Mouse (Mus musculus): ENCODE results near the gene Slc35e3. TPM values are rescaled to one million over a fixed set of nuclear protein-coding genes. Genes with fewer than 3 reads are reported as not detected.

Slc35e3 gene
- 5.2 and 5.3 TPM in 2 replicates for polyA plus RNA-seq (2016; fragmentation: Nextera tagmentation; extraction: Ambion mirVana)

DNA sequence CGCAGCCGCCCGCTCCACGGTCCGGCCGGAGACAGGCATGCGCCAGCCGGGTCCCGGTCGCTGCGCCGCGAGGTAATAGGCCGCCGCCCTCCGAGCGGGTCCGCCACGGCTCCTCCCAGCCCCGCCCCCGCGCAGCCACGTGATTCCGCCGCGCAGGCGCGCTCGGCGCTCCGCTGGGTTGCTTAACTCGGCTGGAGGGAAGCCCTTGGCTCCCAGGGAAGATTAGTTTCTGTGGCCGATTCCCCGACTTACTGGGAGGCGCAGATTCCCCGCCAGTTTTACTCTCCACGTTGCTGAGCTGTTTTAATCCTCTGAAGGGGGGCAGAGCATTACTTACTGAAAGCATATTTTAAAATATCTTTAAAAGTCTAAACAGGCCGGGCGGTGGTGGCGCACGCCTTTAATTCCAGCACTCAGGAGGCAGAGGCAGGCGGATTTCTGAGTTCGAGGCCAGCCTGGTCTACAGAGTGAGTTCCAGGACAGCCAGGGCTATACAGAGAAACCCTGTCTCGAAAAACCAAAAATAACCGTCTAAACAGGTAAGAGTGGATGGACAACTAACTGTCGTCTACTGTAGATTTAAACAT is at the start of gene Slc35e3:
TSS of gene Slc35e3 (minus strand) at position 69 of the 587 bp plus-strand sequence.
- H3K4me1 ChIP-seq, result peaks cover 25% of the 10 kb centered on the region
- WGBS (ENCODE audit: insufficient replicate concordance), result 14% methylated on average over 46 of the region's 46 CpGs
- peak within 1 kb of the TSS; percentile 79 for H3K4me2 ChIP-seq
- H3K36me3 ChIP-seq, result peaks cover 36% of the 10 kb centered on the region
- peak within 1 kb of the TSS; percentile 43 for H3K27ac ChIP-seq
- peak within 1 kb of the TSS; percentile 59 for H3K9ac ChIP-seq
- peak; percentile 98 for ATAC-seq
- H3K9me3 ChIP-seq (replicated peaks), result 0 out of 2 replicates have a peak, but pooled peaks cover 4% of the 10 kb centered on the region
- H3K4me3 ChIP-seq, result peak within 1 kb of the TSS; percentile 57
- H3K27me3 ChIP-seq (replicated peaks), result no peaks in the 10 kb centered on the region

DNA sequence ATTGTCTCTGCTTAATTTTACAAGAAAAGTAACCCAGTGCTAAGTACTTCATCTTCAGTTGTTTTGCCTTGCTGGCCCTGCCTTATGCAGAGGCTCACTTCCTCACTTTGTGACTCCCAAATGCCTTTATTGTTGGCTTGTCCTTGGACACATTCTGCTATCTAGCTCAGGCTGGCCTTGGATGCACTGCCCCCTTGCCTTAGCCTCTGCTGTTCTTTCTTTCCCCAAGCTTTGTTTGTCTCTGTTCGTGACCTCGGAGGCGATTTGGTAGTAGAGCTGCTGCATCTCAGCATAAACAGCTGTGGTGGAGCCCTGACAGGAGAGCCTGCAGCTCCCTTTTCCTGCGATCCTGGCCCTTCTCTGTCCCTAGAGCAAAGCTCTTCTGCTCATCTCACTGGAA is 49.0 kb upstream of the Slc35e3 start:
- peaks cover 5% of the 10 kb centered on the region for H3K36me3 ChIP-seq
- no peak overlapping the region for H3K27ac ChIP-seq
- no peak overlapping the region for H3K4me3 ChIP-seq
- ATAC-seq, result no peak
- no peak overlapping the region for H3K4me2 ChIP-seq
- peaks cover 30% of the 10 kb centered on the region for H3K4me1 ChIP-seq
- peaks cover 3% of the 10 kb centered on the region; the same call in 1 of the 2 replicates for H3K9me3 ChIP-seq (replicated peaks)
- 73% methylated on average over 4 of the region's 4 CpGs for WGBS (ENCODE audit: insufficient replicate concordance)
- H3K9ac ChIP-seq, result no peak overlapping the region
- H3K27me3 ChIP-seq (replicated peaks), result no peaks in the 10 kb centered on the region

- Histone ChIP-seq H3K9me3 (replicated peaks) (peaks cover 3% of the 10 kb centered on the region; the same call in 1 of the 2 replicates), H3K36me3 (peaks cover 19% of the 10 kb centered on the region), H3K4me1 (peaks cover 30% of the 10 kb centered on the region), H3K27me3 (replicated peaks) (no peaks in the 10 kb centered on the region), H3K9ac (peak overlapping the region; percentile 56), H3K27ac (peak overlapping the region; percentile 84), H3K4me3 (peak overlapping the region; percentile 95), H3K4me2 (peak overlapping the region; percentile 83)
- WGBS (ENCODE audit: insufficient replicate concordance), result 57% methylated on average over 11 of the region's 11 CpGs
- no peak for ATAC-seq
These were observed 47.4 kb upstream of the Slc35e3 start for GRCm38 (mm10) chr10:117793436-117794030.

DNA sequence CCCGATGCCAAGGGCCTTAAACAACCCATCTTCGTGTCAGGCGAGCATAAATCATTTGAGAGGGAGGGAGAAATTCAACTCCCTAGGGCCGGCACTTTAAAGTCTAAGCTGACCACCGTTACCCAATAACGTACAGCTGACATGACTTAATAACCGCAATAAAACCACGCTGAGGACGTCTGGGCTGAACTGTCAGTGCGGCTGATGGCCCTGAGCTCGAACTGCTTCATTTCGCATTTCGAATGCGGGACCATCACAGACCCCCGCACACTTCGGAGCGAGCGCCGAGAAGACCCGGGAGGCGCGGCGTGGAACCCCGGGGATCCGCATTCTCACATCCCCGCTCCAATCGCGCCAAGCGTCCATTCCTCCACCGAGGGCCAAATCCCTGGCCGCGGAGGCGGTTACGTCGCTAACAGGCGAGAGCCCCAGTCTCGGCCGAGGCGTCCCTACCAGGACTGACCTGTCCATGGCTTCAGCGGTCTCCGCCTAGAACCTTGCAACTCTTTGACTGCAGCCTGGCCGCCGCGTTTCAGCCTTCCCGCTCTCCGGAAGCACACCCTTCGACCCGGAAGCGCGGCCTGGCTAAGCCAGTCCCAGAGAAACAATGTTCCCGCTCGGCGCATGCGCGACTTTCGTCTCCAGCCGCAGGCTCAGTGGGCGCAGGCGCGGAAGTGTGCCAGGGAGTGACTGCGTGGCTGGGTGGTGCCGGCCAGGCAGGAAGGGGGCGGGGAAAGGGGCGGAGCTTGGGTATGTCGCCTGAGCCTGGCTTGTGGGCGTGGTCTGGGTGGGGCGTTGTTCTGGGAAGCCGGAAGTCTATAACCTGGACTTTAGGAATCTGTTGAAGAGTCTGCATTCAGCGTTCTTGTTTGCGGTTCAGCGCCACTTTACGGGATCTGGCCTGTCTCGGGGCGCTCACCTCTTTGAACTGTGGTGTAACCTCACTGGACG is 46.3 kb upstream of the Slc35e3 start, which contains the start of gene Nup107:
TSS of gene Nup107 (minus strand) at position 565 of the 951 bp plus-strand sequence.
- Histone ChIP-seq H3K27me3 (replicated peaks) (no peaks in the 10 kb centered on the region), H3K9ac (peak within 1 kb of the TSS; percentile 89), H3K36me3 (peaks cover 28% of the 10 kb centered on the region), H3K27ac (peak within 1 kb of the TSS; percentile 84), H3K9me3 (replicated peaks) (peaks cover 3% of the 10 kb centered on the region; the same call in 1 of the 2 replicates), H3K4me3 (peak within 1 kb of the TSS; percentile 95), H3K4me1 (peaks cover 30% of the 10 kb centered on the region), H3K4me2 (peak within 1 kb of the TSS; percentile 83)
- under 1% methylated on average over 71 of the region's 75 CpGs for WGBS (ENCODE audit: insufficient replicate concordance)
- ATAC-seq, result peak; percentile 99

- peak overlapping the region; percentile 89 for H3K9ac ChIP-seq
- 91% methylated on average over 2 of the region's 2 CpGs for WGBS (ENCODE audit: insufficient replicate concordance)
These were observed 45.0 kb upstream of the Slc35e3 start for GRCm38 (mm10) chr10:117791171-117791470.

GRCm38 (mm10) chr10:117790421-117791170 is 44.4 kb upstream of the Slc35e3 start:
- WGBS (ENCODE audit: insufficient replicate concordance), result 88% methylated on average over 17 of the region's 17 CpGs
- H3K4me3 ChIP-seq, result peak overlapping the region; percentile 95

More at GRCm38 (mm10) chr10:117791171-117791470, 45.0 kb upstream of the Slc35e3 start:
- Histone ChIP-seq H3K4me3 (peak overlapping the region; percentile 95), H3K9me3 (replicated peaks) (peaks cover under 1% of the 10 kb centered on the region; the same call in 1 of the 2 replicates), H3K4me2 (peak overlapping the region; percentile 83), H3K27ac (no peak overlapping the region), H3K4me1 (peaks cover 30% of the 10 kb centered on the region), H3K36me3 (peaks cover 41% of the 10 kb centered on the region), H3K27me3 (replicated peaks) (no peaks in the 10 kb centered on the region)
- ATAC-seq, result no peak

DNA sequence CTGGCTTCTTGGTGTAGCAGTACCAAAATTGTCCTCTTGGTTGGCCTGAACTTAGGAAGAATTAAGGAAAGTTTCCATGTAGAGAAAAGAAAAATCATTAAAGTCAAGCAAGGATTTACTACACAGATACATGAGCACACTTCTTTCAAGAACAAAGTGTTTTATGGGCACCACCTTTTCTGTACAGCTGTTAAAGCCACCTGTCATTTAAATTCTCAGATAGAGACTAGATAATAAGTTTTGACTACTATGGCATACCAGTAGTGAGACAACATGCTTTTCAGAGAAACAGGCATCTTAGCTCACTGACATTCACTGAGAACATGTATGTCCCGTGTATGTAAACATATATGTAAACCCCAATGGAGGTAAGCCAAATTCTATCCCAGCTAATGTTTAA is 43.8 kb upstream of the Slc35e3 start:
- peaks cover 30% of the 10 kb centered on the region for H3K4me1 ChIP-seq
- WGBS (ENCODE audit: insufficient replicate concordance), result 68% methylated on average over 1 of the region's 1 CpGs
- H3K27me3 ChIP-seq (replicated peaks), result no peaks in the 10 kb centered on the region
- no peak for ATAC-seq
- peaks cover 52% of the 10 kb centered on the region for H3K36me3 ChIP-seq
- no peak overlapping the region for H3K27ac ChIP-seq
- H3K9ac ChIP-seq, result no peak overlapping the region
- 0 out of 2 replicates have a peak overlapping the region, but pooled peaks have one; percentile 83 for H3K4me2 ChIP-seq
- H3K4me3 ChIP-seq, result no peak overlapping the region
- no peaks in the 10 kb centered on the region for H3K9me3 ChIP-seq (replicated peaks)

More at GRCm38 (mm10) chr10:117790421-117791170, 44.4 kb upstream of the Slc35e3 start:
- peak overlapping the region; percentile 89 for H3K9ac ChIP-seq
- peaks cover 47% of the 10 kb centered on the region for H3K36me3 ChIP-seq
- no peaks in the 10 kb centered on the region for H3K27me3 ChIP-seq (replicated peaks)
- H3K4me2 ChIP-seq, result peak overlapping the region; percentile 83
- no peak for ATAC-seq
- peaks cover 30% of the 10 kb centered on the region for H3K4me1 ChIP-seq
- H3K9me3 ChIP-seq (replicated peaks), result no peaks in the 10 kb centered on the region
- no peak overlapping the region for H3K27ac ChIP-seq

DNA sequence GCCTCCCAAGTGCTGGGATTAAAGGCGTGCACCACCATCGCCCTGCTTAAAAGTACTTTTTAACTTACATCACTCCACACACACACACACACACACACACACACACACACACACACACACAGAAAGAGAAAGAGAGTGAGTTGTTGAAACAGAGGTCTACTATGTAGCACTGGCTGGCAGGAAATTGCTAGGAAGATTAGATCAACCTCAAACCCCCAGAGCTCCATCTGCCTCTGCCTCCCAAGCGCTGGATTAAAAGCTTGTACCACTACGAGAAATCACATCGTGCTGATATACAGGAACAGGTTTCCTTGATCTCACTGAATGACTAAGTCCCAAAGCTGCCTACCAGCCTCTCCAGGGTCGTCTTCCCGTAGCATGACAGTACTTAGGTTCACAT is 38.5 kb upstream of the Slc35e3 start:
- H3K4me3 ChIP-seq, result no peak overlapping the region
- no peak overlapping the region for H3K4me2 ChIP-seq
- no peak overlapping the region for H3K9ac ChIP-seq
- H3K36me3 ChIP-seq, result peaks cover 94% of the 10 kb centered on the region
- WGBS (ENCODE audit: insufficient replicate concordance), result 67% methylated on average over 7 of the region's 7 CpGs
- H3K9me3 ChIP-seq (replicated peaks), result no peaks in the 10 kb centered on the region
- H3K4me1 ChIP-seq, result no peaks in the 10 kb centered on the region
- no peak overlapping the region for H3K27ac ChIP-seq
- H3K27me3 ChIP-seq (replicated peaks), result no peaks in the 10 kb centered on the region
- no peak for ATAC-seq

DNA sequence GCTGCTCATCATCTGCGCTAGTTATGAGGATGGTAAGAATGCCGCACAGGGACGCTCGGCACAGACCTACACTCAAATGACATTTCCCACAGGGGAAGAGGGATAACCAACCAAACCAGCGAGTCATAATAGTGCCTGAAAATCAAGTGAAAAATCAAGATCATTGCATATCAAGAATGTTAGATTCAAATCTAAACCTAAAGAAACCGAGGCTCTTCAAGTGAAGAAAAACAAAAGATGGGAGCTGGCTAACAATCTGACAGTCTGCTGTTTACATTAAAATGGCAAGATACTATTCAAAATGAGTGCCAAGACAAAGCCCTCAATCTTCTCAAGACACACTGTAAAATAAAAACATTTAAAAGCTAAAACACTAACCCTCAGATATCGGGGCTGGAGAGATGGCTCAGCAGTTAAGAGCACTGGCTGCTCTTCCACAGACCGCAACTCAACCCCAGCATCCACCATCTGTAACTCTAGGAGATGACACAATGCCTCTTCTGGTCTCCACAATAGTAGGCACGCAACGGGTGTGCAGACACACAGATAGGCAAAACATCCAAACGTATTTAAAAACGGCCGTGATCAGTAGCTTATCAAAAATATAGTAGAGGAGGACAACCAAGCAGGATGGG is 37.7 kb upstream of the Slc35e3 start:
- Histone ChIP-seq H3K36me3 (peaks cover 93% of the 10 kb centered on the region), H3K9me3 (replicated peaks) (no peaks in the 10 kb centered on the region), H3K27ac (no peak overlapping the region), H3K4me2 (no peak overlapping the region), H3K9ac (no peak overlapping the region), H3K4me1 (no peaks in the 10 kb centered on the region), H3K27me3 (replicated peaks) (no peaks in the 10 kb centered on the region), H3K4me3 (no peak overlapping the region)
- no peak for ATAC-seq
- 87% methylated on average over 13 of the region's 13 CpGs for WGBS (ENCODE audit: insufficient replicate concordance)

GRCm38 (mm10) chr10:117782491-117783260 is 36.5 kb upstream of the Slc35e3 start:
- no peaks in the 10 kb centered on the region for H3K9me3 ChIP-seq (replicated peaks)
- no peak overlapping the region for H3K4me3 ChIP-seq
- H3K27ac ChIP-seq, result no peak overlapping the region
- no peak for ATAC-seq
- H3K4me1 ChIP-seq, result no peaks in the 10 kb centered on the region
- peaks cover 97% of the 10 kb centered on the region for H3K36me3 ChIP-seq
- WGBS (ENCODE audit: insufficient replicate concordance), result 87% methylated on average over 14 of the region's 14 CpGs
- no peaks in the 10 kb centered on the region for H3K27me3 ChIP-seq (replicated peaks)
- H3K9ac ChIP-seq, result no peak overlapping the region
- H3K4me2 ChIP-seq, result no peak overlapping the region
